Mouse (Mus musculus) heart, adult 11 months (tissue): ENCODE measurements around the gene Prkar1a.
"Not testable (repeated sequence)": the region's sequence is repeated elsewhere in the genome, so short reads cannot be mapped to it uniquely, and the experiment has no call there.

Experiments used
- DNase-seq: peaks from one replicate; pipeline ENCODE4 v3.0.0; 2022

Gene Prkar1a

GRCm38 (mm10) chr11:109648510-109648909, 695 bp upstream of the Prkar1a start:
- peak; percentile 98 for DNase-seq

DNA sequence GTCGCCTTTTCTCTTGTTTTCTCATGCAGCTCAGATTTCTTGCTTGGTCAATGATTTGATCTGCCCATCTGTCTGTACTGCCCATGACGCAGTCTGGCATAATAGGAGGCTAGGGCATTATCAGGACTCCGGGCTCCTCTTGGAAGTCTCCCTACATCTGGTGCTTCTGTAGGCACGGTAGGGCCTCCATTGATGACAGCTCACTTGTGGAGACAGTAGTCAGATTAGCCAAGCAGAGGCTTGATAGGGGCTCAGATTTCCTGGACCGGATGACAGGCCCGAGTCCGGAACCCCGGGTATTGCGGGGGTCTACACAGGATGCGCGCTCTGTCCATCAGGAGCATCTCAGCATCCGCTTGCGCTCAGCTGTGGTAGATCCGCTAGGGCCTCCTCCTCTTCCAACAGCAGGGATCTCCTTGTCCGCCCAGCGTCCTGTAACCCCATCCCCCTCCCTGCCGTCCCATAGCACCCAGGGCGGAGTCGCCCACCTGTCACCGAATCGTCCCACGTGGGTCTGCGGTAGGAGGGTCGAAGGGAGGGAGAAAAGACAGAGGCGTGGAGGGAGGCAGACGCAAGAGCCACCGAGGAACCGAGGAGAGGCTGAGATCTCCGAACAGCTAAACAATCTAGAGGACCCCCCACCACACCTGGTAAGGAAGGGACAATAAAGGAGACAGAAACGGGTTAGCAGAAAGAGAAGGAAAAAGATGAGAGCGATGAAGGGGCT, 933 bp downstream of the Prkar1a start:
- peak; percentile 99 for DNase-seq

DNA sequence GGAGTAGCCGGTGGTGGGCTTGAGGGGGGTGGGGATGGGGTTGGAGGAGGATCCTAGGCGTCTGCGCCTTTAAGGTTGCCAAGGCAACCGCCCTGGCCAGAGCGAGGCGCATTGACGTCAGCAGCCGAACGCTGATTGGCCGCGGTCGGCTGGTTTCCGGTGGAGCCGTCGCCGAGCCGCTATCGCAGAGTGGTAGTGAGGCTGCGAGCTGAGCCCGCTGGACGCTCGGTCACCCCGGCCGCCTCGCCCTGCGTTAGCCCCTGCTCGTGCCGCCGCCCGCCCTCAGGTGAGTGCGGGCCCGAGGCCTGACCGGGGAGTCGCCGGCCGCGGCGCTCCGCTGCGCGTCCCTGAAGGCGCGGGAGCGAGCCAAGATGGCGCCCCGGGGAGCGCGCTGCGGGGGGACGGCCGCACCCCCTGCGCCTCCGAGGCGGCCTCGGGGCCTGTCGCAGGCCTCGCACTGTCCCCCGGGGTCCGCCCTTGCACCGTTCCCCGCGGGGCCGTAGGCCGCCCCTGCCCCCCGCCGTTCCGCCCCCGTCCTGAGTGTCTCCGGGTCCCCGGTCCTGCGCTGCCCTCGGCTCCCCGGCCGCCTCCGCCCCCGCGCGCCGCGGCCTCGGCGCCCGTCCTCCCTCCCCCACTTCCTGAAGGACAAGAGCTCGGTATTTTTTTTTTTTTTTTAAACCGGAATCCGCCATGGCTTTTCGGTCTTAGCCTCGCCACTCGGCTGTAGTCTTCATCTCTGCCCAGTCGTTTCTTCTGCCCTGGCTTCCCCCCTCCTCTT, 1.8 kb downstream of the Prkar1a start:
- DNase-seq: peak; percentile 100

DNA sequence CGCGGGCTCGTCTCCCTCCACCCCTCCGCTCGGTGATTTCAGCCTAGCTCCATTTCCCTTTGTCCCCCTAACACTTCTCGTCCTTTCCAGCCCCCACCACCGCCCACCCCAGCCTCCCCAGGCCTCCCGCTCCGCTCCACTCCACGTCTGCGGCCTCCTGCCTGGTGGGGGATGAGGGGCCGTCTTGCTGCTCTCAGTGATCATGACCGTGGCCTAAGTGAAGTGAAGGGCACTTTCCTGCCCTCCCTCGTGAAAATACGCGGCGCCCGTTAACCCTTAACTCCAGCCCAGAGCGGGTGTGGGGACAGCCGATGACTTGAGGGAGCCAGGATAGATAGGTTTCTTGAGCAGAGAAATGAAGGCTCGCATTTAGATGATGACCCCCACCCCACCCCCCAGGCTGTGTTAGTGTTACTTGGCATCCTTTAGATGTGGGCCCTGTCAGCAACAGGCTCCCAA, 2.4 kb downstream of the Prkar1a start:
- DNase-seq: peak; percentile 95

DNA sequence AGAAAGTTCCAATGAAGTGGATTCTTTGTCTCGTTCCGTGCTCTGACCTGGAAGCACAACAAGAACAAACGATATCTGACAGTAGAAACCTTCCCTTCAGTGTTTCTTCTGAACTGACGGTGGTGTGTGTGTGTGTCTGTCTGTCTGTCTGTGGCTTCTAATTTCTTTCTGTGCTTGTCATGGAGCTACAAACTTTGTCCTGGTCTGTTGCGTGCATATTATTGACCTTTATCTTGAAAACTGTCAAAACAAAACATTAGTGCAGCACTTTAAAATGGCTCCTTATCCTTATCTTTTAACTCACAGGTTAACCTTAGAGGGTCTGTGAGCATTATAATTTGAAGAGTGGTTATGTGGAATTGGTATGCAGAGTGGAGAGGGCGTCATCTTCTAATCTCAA, 3.3 kb downstream of the Prkar1a start:
- no peak for DNase-seq

- DNase-seq: no peak
Observed at GRCm38 (mm10) chr11:109653201-109653600, 4.0 kb downstream of the Prkar1a start.

- peak; percentile 61 for DNase-seq
Observed at GRCm38 (mm10) chr11:109654581-109654980, 5.4 kb downstream of the Prkar1a start.

DNA sequence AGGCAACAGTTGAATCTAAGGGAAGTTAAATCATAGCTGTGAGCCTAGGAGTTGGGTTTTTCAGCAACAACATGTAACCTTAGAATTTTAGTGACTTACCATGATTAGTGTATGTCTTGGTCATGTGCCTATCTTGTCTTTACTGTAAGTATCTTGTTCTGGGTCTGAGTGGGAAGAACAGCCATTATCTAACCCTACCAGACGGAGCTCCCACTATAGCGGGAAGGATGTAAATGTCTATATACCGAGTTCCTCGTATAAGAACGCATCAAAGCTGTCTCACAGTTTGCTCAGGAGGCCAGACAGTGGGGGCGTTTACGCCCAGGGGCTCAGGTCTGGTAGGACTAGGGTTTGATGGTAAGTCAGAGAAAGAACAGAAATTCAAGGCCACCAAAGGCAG, 7.0 kb downstream of the Prkar1a start:
- DNase-seq: no peak

GRCm38 (mm10) chr11:109660526-109660925, 11.3 kb downstream of the Prkar1a start:
- DNase-seq: not testable (repeated sequence)

GRCm38 (mm10) chr11:109664293-109664692, 15.1 kb downstream of the Prkar1a start:
- DNase-seq: peak; percentile 81

- peak; percentile 67 for DNase-seq
Observed at GRCm38 (mm10) chr11:109665424-109665823, 16.2 kb downstream of the Prkar1a start.

GRCm38 (mm10) chr11:109666411-109666810, 17.2 kb downstream of the Prkar1a start:
- peak; percentile 65 for DNase-seq

- DNase-seq: peak; percentile 85
Observed at GRCm38 (mm10) chr11:109667371-109667770, 18.2 kb downstream of the Prkar1a start.

DNA sequence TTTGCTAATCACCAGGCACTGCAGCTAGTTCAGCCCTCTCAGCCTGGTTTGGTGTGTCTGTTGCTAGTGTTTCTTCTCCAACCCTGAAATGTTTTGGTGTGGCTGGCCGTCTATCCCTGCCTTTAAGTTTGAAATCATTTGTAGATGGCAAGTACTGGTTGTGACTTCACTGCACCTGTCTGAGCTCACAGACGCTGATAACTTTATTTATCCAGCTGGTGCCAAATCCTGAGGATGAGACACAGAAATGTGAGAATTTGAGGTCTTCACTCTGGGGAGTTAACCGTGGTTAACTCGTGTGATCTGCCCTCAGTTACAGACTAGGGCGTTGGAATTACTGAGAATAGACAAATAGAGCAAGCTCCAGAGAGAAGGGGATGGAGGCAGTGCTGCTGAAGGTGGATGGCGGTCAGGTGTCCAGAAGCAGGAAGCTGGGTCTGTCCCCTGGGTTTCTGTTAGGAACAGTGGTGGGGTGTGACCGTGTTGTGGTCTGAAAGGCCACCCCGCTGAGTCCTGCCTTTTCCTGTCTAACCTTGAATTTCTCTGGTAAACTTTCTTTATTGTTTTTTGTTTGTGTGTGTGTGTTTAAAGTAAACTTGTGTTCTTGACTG, 19.0 kb downstream of the Prkar1a start:
- peak; percentile 93 for DNase-seq

- DNase-seq: peak; percentile 71
Observed at GRCm38 (mm10) chr11:109669149-109669708, 20.0 kb downstream of the Prkar1a start.

DNA sequence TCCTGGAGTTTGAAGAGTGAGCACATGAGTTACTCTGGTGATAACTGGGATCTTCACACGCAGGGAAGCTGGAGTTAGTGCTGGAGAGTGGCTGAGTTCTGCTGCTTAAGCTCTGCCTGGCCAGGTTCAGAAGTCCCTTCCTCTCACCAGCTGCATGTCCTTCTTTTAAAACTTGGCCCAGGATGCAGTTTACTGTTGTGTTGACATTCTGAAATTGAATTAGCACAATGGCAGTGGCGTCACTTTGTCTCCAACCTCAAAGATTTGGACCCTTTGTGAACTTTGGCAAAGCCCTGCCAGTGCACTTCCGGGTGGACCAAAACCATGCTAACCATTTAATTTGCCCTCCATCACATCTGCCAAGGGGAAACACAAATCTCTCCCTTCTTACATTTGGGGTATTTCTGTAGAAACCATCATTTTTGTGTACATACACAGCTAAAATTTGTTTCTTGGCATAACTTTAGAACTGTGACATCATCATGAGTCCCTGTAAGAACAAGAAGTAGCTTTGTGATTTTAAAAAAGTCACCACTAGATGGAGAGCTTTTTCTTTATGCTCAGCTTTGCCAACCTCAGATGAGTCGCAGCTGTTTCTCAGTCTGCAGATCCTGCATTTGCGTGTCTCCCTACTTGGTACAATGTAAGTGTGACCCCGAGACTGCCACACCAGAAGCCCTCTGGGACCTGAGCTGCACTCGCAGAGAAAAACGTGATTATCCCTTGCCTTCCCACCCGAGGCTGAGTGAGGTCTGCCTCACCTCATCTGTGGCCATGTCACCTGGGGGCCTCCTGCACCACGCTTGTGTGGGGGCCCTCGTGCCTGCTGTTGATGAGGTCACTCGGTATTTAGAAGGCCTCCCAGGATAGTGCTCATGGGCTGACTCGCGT, 21.1 kb downstream of the Prkar1a start:
- peak; percentile 95 for DNase-seq

- peak; percentile 90 for DNase-seq
Observed at GRCm38 (mm10) chr11:109671136-109672020, 22.2 kb downstream of the Prkar1a start.

DNA sequence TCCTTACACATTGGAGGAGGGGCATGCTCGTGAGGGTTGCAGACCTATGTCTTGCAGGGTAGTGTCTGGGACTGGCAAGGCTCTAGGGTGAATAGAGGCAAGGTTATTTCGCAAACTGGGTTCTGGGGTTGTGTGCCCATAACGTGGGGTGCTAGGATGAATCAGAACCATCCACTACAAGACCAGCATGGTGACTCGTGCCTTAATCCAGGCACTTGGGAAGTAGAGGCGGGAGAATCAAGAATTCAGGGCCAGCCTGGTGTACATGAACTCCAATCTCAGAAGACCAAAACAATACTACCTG, 22.8 kb downstream of the Prkar1a start:
- peak; percentile 85 for DNase-seq

GRCm38 (mm10) chr11:109672396-109672795, 23.2 kb downstream of the Prkar1a start:
- peak; percentile 90 for DNase-seq

DNA sequence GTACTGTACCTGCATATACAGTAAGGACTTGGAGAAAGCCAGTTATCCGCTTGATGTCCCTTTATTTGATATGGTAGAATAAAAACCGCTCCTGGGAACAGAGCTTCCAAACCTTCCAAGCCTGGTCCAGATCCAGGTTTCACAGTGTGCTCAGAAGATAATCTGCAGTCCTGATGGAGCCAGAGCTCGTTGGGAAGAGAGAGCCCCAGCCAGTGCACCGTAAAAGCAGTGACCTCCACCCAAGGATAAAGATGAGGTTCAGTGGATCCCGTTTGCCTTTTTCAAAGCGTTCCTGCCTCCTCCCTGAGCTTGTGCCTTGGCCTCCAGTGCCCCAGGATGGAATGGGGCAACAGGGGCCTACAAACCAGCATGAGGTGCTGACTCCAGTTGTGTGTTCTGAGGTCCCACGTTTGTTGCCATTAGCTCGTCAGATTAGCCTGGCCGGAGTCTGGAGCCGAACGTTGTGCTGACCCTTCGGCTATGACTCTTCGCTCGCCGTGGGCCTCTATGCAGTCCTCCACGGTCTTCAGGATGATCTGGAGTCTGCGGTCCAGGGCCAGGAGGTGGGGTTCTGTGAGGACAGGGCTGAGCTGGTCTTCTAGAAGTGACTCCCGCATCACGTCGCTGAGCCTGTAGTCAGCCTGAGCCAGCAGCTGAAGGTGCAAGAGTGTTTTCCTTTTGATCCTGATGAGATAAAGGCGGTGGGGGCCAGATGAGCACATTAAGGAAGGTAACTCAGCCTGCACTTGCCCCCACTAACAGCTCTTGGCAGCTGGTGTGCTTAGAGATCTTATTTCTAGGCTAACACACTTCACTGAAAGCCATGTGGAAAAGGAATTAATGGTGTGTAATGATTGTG, 23.9 kb downstream of the Prkar1a start:
- peak; percentile 96 for DNase-seq
